Mouse (Mus musculus): ENCODE results near the gene Slc27a5. TPM values are rescaled to one million over a fixed set of nuclear protein-coding genes. Genes with fewer than 3 reads are reported as not detected.
A peak's percentile ranks its signal among the peaks of the same experiment; 100 is the strongest.

The Slc27a5 gene
- polyA plus RNA-seq, 1 experiment from 2014 or later: 26.5 TPM

- Histone ChIP-seq H3K36me3 (ENCODE audit: control insufficient read depth, insufficient read depth) (no peaks in the 10 kb centered on the region), H3K9me3 (replicated peaks; ENCODE audit: control insufficient read depth, low read length) (no peaks in the 10 kb centered on the region), H3K4me2 (ENCODE audit: low read depth, low read length) (no peak overlapping the region), H3K27me3 (ENCODE audit: control insufficient read depth, insufficient read depth, low read depth, low read length) (no peaks in the 10 kb centered on the region), H3K4me3 (ENCODE audit: low read depth, low read length) (no peak overlapping the region), H3K27ac (ENCODE audit: low read length) (no peak overlapping the region), H3K9ac (ENCODE audit: low read depth, low read length) (no peak overlapping the region), H3K4me1 (ENCODE audit: control insufficient read depth, low read depth, low read length) (peaks cover 20% of the 10 kb centered on the region)
- 62% methylated on average over 6 of the region's 6 CpGs for WGBS (ENCODE audit: insufficient replicate concordance)
- no peak for ATAC-seq (ENCODE audit: low read depth)
These were observed 18.2 kb downstream of the Slc27a5 start for GRCm38 (mm10) chr7:12979776-12980175.

DNA sequence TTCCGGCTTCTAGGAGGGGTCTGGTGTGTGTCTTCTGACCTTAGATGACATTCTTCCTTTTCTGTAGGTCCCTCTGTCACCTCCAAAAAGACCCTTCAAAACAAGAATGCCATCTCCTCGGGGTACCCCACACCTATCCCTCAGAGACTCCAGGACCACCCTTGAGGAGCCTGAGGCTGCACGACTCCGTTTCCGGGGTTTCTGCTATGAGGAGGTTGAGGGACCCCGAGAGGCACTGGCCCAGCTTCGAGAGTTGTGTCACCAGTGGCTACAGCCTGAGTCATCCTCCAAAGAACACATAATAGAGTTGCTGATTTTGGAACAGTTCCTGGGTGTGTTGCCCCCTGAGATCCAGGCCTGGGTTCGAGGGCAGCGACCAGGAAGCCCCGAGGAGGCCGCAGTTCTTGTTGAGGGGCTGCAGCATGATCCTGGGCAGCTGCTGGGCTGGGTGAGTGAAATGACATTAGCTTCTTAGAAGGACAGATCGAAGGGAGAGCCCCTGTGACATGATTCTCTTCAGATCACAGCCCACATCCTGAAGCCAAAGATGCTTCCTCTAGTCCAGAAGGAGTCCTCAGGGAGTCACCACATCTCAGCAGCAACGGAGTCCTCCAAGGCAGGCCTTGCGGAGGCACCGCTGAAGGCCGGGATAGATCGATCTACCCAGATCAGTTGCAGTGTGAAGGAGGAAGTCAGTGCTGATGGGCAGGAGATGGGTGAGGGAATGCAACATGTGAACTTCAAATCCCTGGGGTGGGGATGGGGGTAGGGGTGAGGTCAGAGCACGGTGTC is 18.9 kb downstream of the Slc27a5 start:
- H3K4me2 ChIP-seq (ENCODE audit: low read depth, low read length): peak overlapping the region; percentile 89
- peak overlapping the region; percentile 72 for H3K4me3 ChIP-seq (ENCODE audit: low read depth, low read length)
- WGBS (ENCODE audit: insufficient replicate concordance): 75% methylated on average over 18 of the region's 18 CpGs
- peak overlapping the region; percentile 72 for H3K9ac ChIP-seq (ENCODE audit: low read depth, low read length)
- no peaks in the 10 kb centered on the region for H3K36me3 ChIP-seq (ENCODE audit: control insufficient read depth, insufficient read depth)
- peaks cover 20% of the 10 kb centered on the region for H3K4me1 ChIP-seq (ENCODE audit: control insufficient read depth, low read depth, low read length)
- ATAC-seq (ENCODE audit: low read depth): no peak
- H3K9me3 ChIP-seq (replicated peaks; ENCODE audit: control insufficient read depth, low read length): no peaks in the 10 kb centered on the region
- no peaks in the 10 kb centered on the region for H3K27me3 ChIP-seq (ENCODE audit: control insufficient read depth, insufficient read depth, low read depth, low read length)
- H3K27ac ChIP-seq (ENCODE audit: low read length): peak overlapping the region; percentile 93

- H3K4me3 ChIP-seq (ENCODE audit: low read depth, low read length): peak within 1 kb of the TSS; percentile 72
- peaks cover 20% of the 10 kb centered on the region for H3K4me1 ChIP-seq (ENCODE audit: control insufficient read depth, low read depth, low read length)
- peak; percentile 99 for ATAC-seq (ENCODE audit: low read depth)
- no peaks in the 10 kb centered on the region for H3K27me3 ChIP-seq (ENCODE audit: control insufficient read depth, insufficient read depth, low read depth, low read length)
- peak within 1 kb of the TSS; percentile 93 for H3K27ac ChIP-seq (ENCODE audit: low read length)
- peak within 1 kb of the TSS; percentile 89 for H3K4me2 ChIP-seq (ENCODE audit: low read depth, low read length)
- no peaks in the 10 kb centered on the region for H3K36me3 ChIP-seq (ENCODE audit: control insufficient read depth, insufficient read depth)
- H3K9me3 ChIP-seq (replicated peaks; ENCODE audit: control insufficient read depth, low read length): no peaks in the 10 kb centered on the region
- peak within 1 kb of the TSS; percentile 72 for H3K9ac ChIP-seq (ENCODE audit: low read depth, low read length)
- WGBS (ENCODE audit: insufficient replicate concordance): under 1% methylated on average over 48 of the region's 49 CpGs
These were observed 20.2 kb downstream of the Slc27a5 start, which contains the start of gene Zfp446 for GRCm38 (mm10) chr7:12977682-12978389. Gene Zfp446, plus strand, starts transcription at chr7:12977848.

DNA sequence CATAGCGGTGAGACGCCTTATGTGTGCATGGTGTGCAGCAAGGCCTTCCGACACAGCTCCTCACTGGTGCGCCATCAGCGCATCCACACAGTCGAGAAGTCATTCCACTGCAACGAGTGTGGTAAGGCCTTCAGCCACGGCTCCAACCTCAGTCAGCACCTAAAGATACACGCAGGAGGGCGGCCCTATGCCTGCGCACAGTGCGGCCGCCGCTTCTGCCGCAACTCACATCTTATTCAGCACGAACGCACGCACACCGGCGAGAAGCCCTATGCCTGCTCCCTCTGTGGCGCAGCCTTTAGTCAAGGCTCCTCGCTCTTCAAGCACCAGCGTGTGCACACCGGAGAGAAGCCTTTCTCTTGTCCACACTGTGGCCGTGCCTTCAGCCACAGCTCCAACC is 27.1 kb downstream of the Slc27a5 start:
- Histone ChIP-seq H3K4me3 (ENCODE audit: low read depth, low read length) (no peak overlapping the region), H3K4me1 (ENCODE audit: control insufficient read depth, low read depth, low read length) (peaks cover 12% of the 10 kb centered on the region), H3K27ac (ENCODE audit: low read length) (no peak overlapping the region), H3K36me3 (ENCODE audit: control insufficient read depth, insufficient read depth) (peaks cover 14% of the 10 kb centered on the region), H3K9me3 (replicated peaks; ENCODE audit: control insufficient read depth, low read length) (no peaks in the 10 kb centered on the region), H3K9ac (ENCODE audit: low read depth, low read length) (no peak overlapping the region), H3K27me3 (ENCODE audit: control insufficient read depth, insufficient read depth, low read depth, low read length) (no peaks in the 10 kb centered on the region), H3K4me2 (ENCODE audit: low read depth, low read length) (no peak overlapping the region)
- WGBS (ENCODE audit: insufficient replicate concordance): 84% methylated on average over 25 of the region's 25 CpGs
- no peak for ATAC-seq (ENCODE audit: low read depth)

- H3K9ac ChIP-seq (ENCODE audit: low read depth, low read length): peak overlapping the region; percentile 79
- no peaks in the 10 kb centered on the region for H3K9me3 ChIP-seq (replicated peaks; ENCODE audit: control insufficient read depth, low read length)
- H3K4me2 ChIP-seq (ENCODE audit: low read depth, low read length): peak overlapping the region; percentile 97
- peaks cover 11% of the 10 kb centered on the region for H3K36me3 ChIP-seq (ENCODE audit: control insufficient read depth, insufficient read depth)
- H3K27ac ChIP-seq (ENCODE audit: low read length): peak overlapping the region; percentile 85
- peaks cover 23% of the 10 kb centered on the region for H3K4me1 ChIP-seq (ENCODE audit: control insufficient read depth, low read depth, low read length)
- ATAC-seq (ENCODE audit: low read depth): peak; percentile 83
- H3K4me3 ChIP-seq (ENCODE audit: low read depth, low read length): peak overlapping the region; percentile 80
- under 1% methylated on average over 29 of the region's 29 CpGs for WGBS (ENCODE audit: insufficient replicate concordance)
- H3K27me3 ChIP-seq (ENCODE audit: control insufficient read depth, insufficient read depth, low read depth, low read length): no peaks in the 10 kb centered on the region
These were observed 31.7 kb downstream of the Slc27a5 start for GRCm38 (mm10) chr7:12966104-12966845.

- WGBS (ENCODE audit: insufficient replicate concordance): under 1% methylated on average over 23 of the region's 23 CpGs
- H3K4me1 ChIP-seq (ENCODE audit: control insufficient read depth, low read depth, low read length): peaks cover 23% of the 10 kb centered on the region
- peak within 1 kb of the TSS; percentile 80 for H3K4me3 ChIP-seq (ENCODE audit: low read depth, low read length)
- H3K27ac ChIP-seq (ENCODE audit: low read length): peak within 1 kb of the TSS; percentile 85
- H3K36me3 ChIP-seq (ENCODE audit: control insufficient read depth, insufficient read depth): peaks cover 6% of the 10 kb centered on the region
- no peaks in the 10 kb centered on the region for H3K27me3 ChIP-seq (ENCODE audit: control insufficient read depth, insufficient read depth, low read depth, low read length)
- H3K4me2 ChIP-seq (ENCODE audit: low read depth, low read length): peak within 1 kb of the TSS; percentile 97
- H3K9me3 ChIP-seq (replicated peaks; ENCODE audit: control insufficient read depth, low read length): no peaks in the 10 kb centered on the region
- peak within 1 kb of the TSS; percentile 79 for H3K9ac ChIP-seq (ENCODE audit: low read depth, low read length)
- ATAC-seq (ENCODE audit: low read depth): peak; percentile 93
These were observed 32.3 kb downstream of the Slc27a5 start, which contains the start of gene Zfp324 for GRCm38 (mm10) chr7:12965678-12966091. Gene Zfp324, plus strand, starts transcription at chr7:12965838.

DNA sequence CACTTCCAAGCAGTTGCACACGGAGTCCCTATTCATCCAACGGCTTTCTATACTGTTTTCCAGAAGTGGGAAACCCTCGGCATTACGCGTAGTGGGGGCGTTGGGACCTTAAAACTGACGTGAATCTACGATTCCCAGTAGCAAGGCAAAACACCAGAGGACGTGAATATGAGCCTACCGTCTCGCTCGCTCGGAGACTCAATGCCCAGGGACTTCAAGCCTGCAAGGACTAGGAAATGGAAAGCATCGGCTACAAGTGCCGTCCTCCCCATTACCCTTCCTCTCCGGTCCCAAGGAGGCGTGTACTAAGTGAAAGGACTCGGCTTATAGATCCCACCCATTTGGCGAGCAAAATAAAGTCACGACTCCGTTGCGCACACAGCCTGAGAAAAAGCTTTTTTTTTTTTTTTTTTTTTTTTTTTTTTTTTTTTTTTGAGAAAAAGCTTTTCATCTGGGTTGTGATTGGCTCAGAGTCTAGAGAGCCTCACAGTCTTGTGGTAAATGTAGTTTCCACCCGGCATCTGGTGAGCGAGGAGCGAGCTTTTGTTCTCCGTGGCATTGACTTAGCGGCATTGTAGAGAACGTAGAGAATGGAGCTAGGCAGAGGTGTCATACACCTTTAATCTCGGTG is 36.4 kb downstream of the Slc27a5 start:
- H3K27ac ChIP-seq (ENCODE audit: low read length): peak overlapping the region; percentile 32

DNA sequence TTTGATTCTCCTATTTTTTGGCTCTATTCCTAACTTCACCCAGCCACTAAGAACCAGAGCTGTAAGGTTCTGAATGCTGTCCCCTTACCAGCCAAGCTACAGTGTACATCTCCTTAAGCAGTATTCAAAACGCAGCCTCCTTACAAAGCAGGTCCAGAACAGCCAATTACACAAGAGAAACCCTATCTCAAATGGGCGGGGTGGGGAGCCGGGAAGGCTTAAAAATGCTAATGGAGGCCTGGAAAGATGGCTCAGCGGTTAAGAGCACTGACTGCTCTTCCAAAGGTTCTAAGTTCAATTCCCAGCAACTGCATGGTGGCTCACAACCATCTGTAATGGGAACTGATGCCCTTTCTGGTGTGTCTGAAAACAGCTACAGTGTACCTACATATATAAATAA is 38.3 kb downstream of the Slc27a5 start:
- H3K27ac ChIP-seq (ENCODE audit: low read length): no peak overlapping the region
- no peaks in the 10 kb centered on the region for H3K9me3 ChIP-seq (replicated peaks; ENCODE audit: control insufficient read depth, low read length)
- no peaks in the 10 kb centered on the region for H3K27me3 ChIP-seq (ENCODE audit: control insufficient read depth, insufficient read depth, low read depth, low read length)
- H3K9ac ChIP-seq (ENCODE audit: low read depth, low read length): no peak overlapping the region
- ATAC-seq (ENCODE audit: low read depth): no peak
- peaks cover 3% of the 10 kb centered on the region for H3K4me1 ChIP-seq (ENCODE audit: control insufficient read depth, low read depth, low read length)
- no peak overlapping the region for H3K4me3 ChIP-seq (ENCODE audit: low read depth, low read length)
- no peaks in the 10 kb centered on the region for H3K36me3 ChIP-seq (ENCODE audit: control insufficient read depth, insufficient read depth)
- no peak overlapping the region for H3K4me2 ChIP-seq (ENCODE audit: low read depth, low read length)
- 36% methylated on average over 4 of the region's 4 CpGs for WGBS (ENCODE audit: insufficient replicate concordance)

More for the DNA sequence above, 36.4 kb downstream of the Slc27a5 start:
- H3K4me1 ChIP-seq (ENCODE audit: control insufficient read depth, low read depth, low read length): peaks cover 12% of the 10 kb centered on the region
- 2% methylated on average over 29 of the region's 29 CpGs for WGBS (ENCODE audit: insufficient replicate concordance)
- peak overlapping the region; percentile 68 for H3K4me2 ChIP-seq (ENCODE audit: low read depth, low read length)
- peak overlapping the region; percentile 68 for H3K4me3 ChIP-seq (ENCODE audit: low read depth, low read length)
- peak overlapping the region; percentile 66 for H3K9ac ChIP-seq (ENCODE audit: low read depth, low read length)
- H3K27me3 ChIP-seq (ENCODE audit: control insufficient read depth, insufficient read depth, low read depth, low read length): no peaks in the 10 kb centered on the region
- ATAC-seq (ENCODE audit: low read depth): peak; percentile 39
- H3K36me3 ChIP-seq (ENCODE audit: control insufficient read depth, insufficient read depth): no peaks in the 10 kb centered on the region
- H3K9me3 ChIP-seq (replicated peaks; ENCODE audit: control insufficient read depth, low read length): no peaks in the 10 kb centered on the region
